Mouse (Mus musculus) E14TG2a.4 (cell line): ENCODE measurements at regions not wholly inside any gene's neighbourhood (a gene's known extent, or its start where the extent isn't known, plus 50 kb on each side); places are given as distances from the start of the nearest gene placed in this dataset.

Source experiments
- CTCF ChIP-seq: conservative IDR thresholded peaks from 2 replicates; pipeline ENCODE4 v1.5.1; 2014; ENCODE audit warnings: low read length
- NANOG ChIP-seq: IDR thresholded peaks from 2 replicates; pipeline ENCODE4 v1.6.1; 2014; ENCODE audit warnings: borderline replicate concordance, low read length, mixed read lengths

GRCm38 (mm10) chr3:41169430-41169829 lies 86.6 kb upstream of the Pgrmc2 start:
- no peak for TF ChIP-seq CTCF
- TF ChIP-seq NANOG: no peak
